Mouse (Mus musculus): ENCODE data around the gene Dop1b. TPM values are rescaled to one million over a fixed set of nuclear protein-coding genes. Genes with fewer than 3 reads are reported as not detected.

The Dop1b gene
- polyA plus RNA-seq, 1 experiment from 2014 or later = 8.9 TPM

DNA sequence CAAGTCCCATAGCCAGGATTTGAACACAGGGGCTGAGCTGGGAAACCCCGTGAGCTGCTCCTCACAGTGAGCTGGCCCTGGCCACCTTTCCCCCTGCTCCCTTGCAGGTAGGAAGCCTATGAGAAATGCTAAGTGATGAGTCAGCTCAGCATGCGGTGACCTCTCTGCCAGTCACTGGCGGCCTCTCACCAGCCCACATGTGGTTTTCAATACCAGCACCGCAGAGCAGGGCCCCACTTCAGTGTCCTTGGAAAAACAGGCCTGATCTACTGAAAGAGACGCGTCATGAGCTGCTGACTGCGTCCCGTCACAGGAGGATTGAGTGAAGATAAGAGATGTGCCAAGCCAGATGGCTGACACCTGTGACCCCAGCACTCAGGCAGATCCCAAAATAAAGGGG is 34.7 kb downstream of the Dop1b start:
- Histone ChIP-seq H3K4me1 (no peaks in the 10 kb centered on the region), H3K9me3 (replicated peaks) (no peaks in the 10 kb centered on the region), H3K36me3 (no peaks in the 10 kb centered on the region), H3K27me3 (ENCODE audit: low read depth, poor library complexity, severe bottlenecking) (no peaks in the 10 kb centered on the region), H3K4me3 (no peak overlapping the region), H3K27ac (replicated peaks) (no peak overlapping the region)
- WGBS = 68% methylated on average over 8 of the region's 8 CpGs
- DNase-seq (ENCODE audit: low spot score) = no peak

DNA sequence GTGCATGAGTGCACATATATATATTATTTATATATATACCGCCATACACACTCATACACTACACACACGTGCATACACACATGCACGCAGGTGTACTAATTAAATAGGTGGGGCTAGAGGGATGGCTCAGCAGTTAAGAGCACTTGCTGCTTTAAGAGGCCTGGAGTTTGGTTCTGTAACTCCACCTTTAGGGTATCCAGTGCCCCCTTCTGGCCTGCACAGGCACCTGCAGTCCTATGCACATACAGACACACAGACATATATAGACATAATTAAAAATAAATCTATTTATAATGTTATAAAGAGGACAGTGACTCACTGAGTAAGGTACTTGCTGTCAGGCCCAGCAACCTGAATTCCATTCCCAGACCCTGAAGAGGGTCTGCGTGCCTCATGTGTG is 35.3 kb downstream of the Dop1b start:
- Histone ChIP-seq H3K4me3 (no peak overlapping the region), H3K27ac (replicated peaks) (no peak overlapping the region), H3K27me3 (ENCODE audit: low read depth, poor library complexity, severe bottlenecking) (no peaks in the 10 kb centered on the region), H3K9me3 (replicated peaks) (no peaks in the 10 kb centered on the region), H3K36me3 (no peaks in the 10 kb centered on the region), H3K4me1 (no peaks in the 10 kb centered on the region)
- WGBS = 89% methylated on average over 4 of the region's 4 CpGs
- DNase-seq (ENCODE audit: low spot score) = no peak

DNA sequence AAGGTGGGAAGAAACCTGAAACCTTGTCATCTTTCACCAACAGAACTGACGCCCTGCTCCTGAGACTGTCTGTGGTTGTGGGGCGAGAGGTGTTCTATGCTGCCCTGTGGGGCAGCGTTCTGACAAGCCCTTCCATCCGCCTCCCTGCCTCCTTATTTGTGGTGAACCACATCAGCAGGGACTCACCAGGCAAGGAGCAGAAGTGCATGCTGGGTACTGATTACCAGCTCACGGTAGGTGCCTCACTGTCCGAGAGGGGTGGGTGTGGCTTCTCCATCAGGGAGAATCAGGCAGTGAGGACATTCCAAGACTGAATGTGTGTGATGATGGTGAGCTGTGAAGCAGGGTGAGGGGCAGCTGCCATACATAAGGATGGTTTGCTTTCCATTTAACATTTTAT is 35.7 kb downstream of the Dop1b start:
- H3K4me3 ChIP-seq = no peak overlapping the region

DNA sequence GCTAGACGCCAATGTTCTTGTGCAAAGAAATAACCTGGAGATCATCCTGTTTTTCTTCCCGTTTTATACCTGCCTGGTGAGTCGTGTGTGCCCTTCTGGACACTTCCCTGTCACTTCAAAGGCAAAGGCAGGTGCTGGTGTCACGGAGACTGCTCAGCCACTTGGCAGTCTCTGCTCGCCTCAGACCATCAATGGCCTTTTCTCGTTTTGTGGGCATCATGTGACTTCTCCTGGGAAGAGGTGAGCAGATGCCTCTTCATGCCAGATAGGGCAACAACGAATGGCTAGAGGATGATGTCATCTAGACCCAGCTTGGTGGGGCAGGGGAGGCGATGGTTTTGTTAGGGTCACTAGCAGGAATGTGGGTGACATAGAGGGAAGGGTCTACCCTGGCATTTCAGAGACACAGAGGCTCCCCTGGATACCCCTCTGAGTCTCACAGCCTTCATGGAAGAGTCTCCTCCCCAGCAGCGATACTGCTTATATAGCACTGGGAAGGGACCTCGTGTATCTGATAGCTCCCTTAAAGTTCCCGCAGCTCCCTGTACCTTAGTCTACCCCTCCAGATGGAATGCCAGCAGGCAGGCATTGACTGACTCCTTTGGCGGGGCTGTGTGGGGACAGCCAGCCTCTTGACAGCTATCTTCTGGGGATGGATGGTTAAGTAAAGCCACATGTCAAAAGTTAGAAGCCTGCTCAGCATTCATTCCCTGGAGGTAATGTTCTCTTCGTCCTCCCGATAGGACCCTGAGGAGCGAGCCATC is 37.6 kb downstream of the Dop1b start:
- Histone ChIP-seq H3K27me3 (ENCODE audit: low read depth, poor library complexity, severe bottlenecking) (no peaks in the 10 kb centered on the region), H3K4me1 (no peaks in the 10 kb centered on the region), H3K27ac (replicated peaks) (no peak overlapping the region), H3K36me3 (peaks cover 4% of the 10 kb centered on the region; the same call in 1 of the 2 replicates), H3K4me3 (no peak overlapping the region), H3K9me3 (replicated peaks) (no peaks in the 10 kb centered on the region)
- DNase-seq (ENCODE audit: low spot score) = no peak
- 80% methylated on average over 15 of the region's 15 CpGs for WGBS

More for the DNA sequence above, 35.7 kb downstream of the Dop1b start:
- Histone ChIP-seq H3K9me3 (replicated peaks) (no peaks in the 10 kb centered on the region), H3K4me1 (no peaks in the 10 kb centered on the region), H3K27me3 (ENCODE audit: low read depth, poor library complexity, severe bottlenecking) (no peaks in the 10 kb centered on the region), H3K36me3 (no peaks in the 10 kb centered on the region), H3K27ac (replicated peaks) (no peak overlapping the region)
- 73% methylated on average over 6 of the region's 6 CpGs for WGBS
- DNase-seq (ENCODE audit: low spot score) = no peak

DNA sequence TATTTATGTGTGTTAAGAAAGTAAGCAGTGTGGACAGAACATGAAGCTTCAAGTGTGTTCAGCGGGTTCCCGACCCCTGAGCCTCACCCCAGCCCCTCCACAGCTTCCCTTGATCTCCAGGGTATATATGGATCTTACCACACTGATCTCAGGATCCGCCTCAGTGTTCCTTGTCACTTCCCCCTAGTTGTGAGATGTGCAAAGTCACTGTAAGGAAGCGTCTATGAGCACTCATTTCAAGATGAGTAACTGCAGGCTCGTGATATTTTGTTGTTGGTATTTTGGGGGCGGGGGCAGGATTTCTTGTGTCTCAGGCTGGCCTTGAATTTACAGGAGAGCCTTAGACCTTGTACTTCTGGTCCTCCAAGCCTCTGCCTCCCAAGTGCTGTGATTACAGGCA is 38.8 kb downstream of the Dop1b start:
- no peak for DNase-seq (ENCODE audit: low spot score)
- H3K27ac ChIP-seq (replicated peaks) = no peak overlapping the region

DNA sequence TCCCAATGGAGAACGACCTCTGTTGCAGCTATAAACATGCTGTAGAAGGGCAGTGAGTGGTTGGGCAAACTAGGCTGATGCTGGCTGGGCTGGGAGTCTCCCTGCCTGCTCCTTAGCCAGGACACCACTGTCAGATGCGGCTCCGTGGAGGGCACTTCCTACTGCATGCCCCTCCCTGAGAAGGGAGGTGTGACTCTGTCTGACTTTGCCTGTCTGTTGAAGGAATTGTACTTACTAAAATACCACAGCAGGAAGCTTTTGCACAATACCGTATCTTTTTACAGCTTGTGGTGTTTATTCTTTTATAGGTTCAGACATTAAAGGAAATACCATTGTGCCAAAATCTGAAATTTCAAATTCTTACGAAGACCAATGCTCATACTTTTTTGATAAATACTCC is 40.1 kb downstream of the Dop1b start:
- no peaks in the 10 kb centered on the region for H3K27me3 ChIP-seq (ENCODE audit: low read depth, poor library complexity, severe bottlenecking)
- H3K27ac ChIP-seq (replicated peaks) = no peak overlapping the region
- H3K4me1 ChIP-seq = no peaks in the 10 kb centered on the region
- peaks cover 4% of the 10 kb centered on the region; the same call in 1 of the 2 replicates for H3K36me3 ChIP-seq
- 70% methylated on average over 5 of the region's 5 CpGs for WGBS
- no peak for DNase-seq (ENCODE audit: low spot score)
- no peak overlapping the region for H3K4me3 ChIP-seq
- no peaks in the 10 kb centered on the region for H3K9me3 ChIP-seq (replicated peaks)

More for the DNA sequence above, 38.8 kb downstream of the Dop1b start:
- no peaks in the 10 kb centered on the region for H3K4me1 ChIP-seq
- H3K27me3 ChIP-seq (ENCODE audit: low read depth, poor library complexity, severe bottlenecking) = no peaks in the 10 kb centered on the region
- H3K4me3 ChIP-seq = no peak overlapping the region
- no peaks in the 10 kb centered on the region for H3K9me3 ChIP-seq (replicated peaks)
- peaks cover 4% of the 10 kb centered on the region; the same call in 1 of the 2 replicates for H3K36me3 ChIP-seq
- WGBS = 81% methylated on average over 6 of the region's 6 CpGs

DNA sequence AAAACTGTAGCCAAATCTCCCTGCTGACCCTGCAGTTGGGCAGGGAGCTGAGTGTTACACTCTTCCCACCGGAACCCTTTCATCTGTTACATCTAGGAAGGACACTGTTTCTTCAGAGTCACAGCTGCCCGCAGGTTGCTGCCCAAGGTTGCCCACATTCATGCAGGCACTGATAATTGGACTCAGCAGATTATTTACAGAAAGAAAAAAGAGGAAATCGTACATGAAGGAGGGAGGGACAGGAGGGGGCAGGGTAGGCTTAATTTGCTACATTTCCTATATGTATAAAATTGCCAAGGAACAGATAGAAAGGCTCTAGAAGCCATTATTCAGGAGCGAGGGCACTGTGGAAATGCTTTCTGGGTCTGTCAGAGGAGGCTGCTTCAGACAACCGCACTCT is 44.9 kb downstream of the Dop1b start:
- 95% methylated on average over 5 of the region's 5 CpGs for WGBS
- Histone ChIP-seq H3K4me1 (no peaks in the 10 kb centered on the region), H3K27ac (replicated peaks) (no peak overlapping the region), H3K27me3 (ENCODE audit: low read depth, poor library complexity, severe bottlenecking) (no peaks in the 10 kb centered on the region), H3K36me3 (peaks cover 17% of the 10 kb centered on the region), H3K9me3 (replicated peaks) (no peaks in the 10 kb centered on the region), H3K4me3 (no peak overlapping the region)
- no peak for DNase-seq (ENCODE audit: low spot score)

DNA sequence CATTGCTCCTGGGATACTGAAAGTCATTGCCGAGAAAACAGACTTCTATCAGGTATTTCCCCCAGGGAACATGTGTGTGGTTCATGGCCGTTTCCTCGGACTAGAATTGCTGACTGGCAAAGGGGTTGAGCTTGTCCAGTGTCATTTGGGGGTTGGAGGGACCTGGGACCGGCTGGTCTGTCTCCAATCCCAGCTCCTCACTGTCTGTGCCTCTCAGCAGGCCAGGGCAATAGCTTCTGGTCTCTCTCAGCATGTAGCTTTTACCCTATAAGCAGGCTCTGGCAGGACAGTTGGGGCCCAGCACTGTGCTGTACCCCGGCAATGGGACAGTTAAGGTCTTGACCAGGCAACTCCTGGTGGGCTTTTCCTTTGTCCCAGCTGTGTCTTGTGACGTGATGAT is 51.7 kb downstream of the Dop1b start:
- Histone ChIP-seq H3K27me3 (ENCODE audit: low read depth, poor library complexity, severe bottlenecking) (no peaks in the 10 kb centered on the region), H3K4me3 (no peak overlapping the region), H3K9me3 (replicated peaks) (no peaks in the 10 kb centered on the region), H3K27ac (replicated peaks) (no peak overlapping the region), H3K4me1 (no peaks in the 10 kb centered on the region), H3K36me3 (peaks cover 15% of the 10 kb centered on the region)
- no peak for DNase-seq (ENCODE audit: low spot score)
- WGBS = 82% methylated on average over 6 of the region's 6 CpGs

DNA sequence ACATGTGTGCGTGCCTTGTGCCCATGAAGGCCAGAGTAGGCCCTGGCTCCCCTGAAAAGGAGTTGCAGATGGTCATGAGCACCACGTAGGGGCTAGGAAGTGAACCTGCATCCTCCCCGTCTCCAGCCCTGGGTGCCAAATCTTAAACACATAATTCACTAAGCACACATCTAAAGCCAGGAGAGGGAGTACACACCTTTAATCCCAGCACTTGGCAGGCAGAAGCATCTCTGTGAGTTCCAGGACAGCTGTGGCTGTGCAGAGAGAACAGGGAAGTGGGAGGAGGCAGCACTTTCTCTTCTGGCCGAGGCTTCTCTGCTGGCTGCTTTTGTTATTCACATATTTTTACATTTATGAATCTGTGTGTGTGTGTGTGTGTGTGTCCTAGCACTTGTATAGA is 52.9 kb downstream of the Dop1b start:
- H3K9me3 ChIP-seq (replicated peaks) = no peaks in the 10 kb centered on the region
- no peaks in the 10 kb centered on the region for H3K4me1 ChIP-seq
- no peak overlapping the region for H3K27ac ChIP-seq (replicated peaks)
- no peak for DNase-seq (ENCODE audit: low spot score)
- peaks cover 17% of the 10 kb centered on the region; the same call in 1 of the 2 replicates for H3K36me3 ChIP-seq
- no peaks in the 10 kb centered on the region for H3K27me3 ChIP-seq (ENCODE audit: low read depth, poor library complexity, severe bottlenecking)
- H3K4me3 ChIP-seq = no peak overlapping the region
- 82% methylated on average over 4 of the region's 4 CpGs for WGBS

DNA sequence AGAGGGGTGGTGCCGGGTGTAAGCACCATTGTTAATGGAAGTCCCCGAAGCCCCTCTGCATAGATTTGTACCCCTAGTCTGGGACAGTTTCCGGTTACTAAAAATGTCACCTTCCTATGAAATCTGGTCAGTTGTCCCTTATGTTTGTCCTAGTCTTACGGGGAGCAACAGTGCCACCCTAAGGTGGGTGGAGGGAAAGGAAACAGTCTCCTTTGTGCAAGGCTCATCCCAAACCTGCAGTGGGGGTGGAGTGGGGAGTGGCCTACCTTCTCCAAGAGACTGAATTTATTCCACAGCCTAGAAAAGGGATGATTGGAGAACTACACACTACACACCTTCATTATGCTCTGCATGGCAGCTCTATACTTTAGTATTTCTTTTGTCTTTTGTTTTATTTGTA is 55.3 kb downstream of the Dop1b start:
- 0 out of 2 replicates have a peak, but pooled peaks cover 3% of the 10 kb centered on the region for H3K4me1 ChIP-seq
- no peaks in the 10 kb centered on the region for H3K9me3 ChIP-seq (replicated peaks)
- peak; percentile 26 for DNase-seq (ENCODE audit: low spot score)
- no peaks in the 10 kb centered on the region for H3K27me3 ChIP-seq (ENCODE audit: low read depth, poor library complexity, severe bottlenecking)
- 60% methylated on average over 4 of the region's 4 CpGs for WGBS
- no peak overlapping the region for H3K27ac ChIP-seq (replicated peaks)
- H3K4me3 ChIP-seq = no peak overlapping the region
- peaks cover 20% of the 10 kb centered on the region for H3K36me3 ChIP-seq

DNA sequence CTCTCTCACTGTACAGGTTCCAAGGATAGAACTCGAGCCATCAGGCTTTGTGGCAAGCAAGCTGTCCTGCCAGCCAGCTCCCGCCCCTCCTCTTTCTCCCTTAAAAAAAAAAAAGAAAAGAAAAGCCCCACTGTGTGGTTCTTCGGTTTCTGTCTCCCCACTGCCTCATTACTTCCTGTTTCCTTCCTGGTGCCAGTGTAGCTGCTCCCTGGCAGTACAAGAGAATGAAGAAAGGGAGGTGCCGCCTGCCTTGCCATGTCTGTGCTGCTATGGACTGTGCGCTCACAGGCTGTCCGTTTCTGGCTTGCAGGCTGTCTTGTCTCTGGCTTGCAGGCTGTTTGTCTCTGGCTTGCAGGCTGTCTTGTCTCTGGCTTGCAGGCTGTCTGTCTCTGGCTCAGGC is 55.8 kb downstream of the Dop1b start:
- Histone ChIP-seq H3K4me1 (0 out of 2 replicates have a peak, but pooled peaks cover 3% of the 10 kb centered on the region), H3K36me3 (peaks cover 14% of the 10 kb centered on the region), H3K27me3 (ENCODE audit: low read depth, poor library complexity, severe bottlenecking) (no peaks in the 10 kb centered on the region), H3K4me3 (no peak overlapping the region), H3K9me3 (replicated peaks) (no peaks in the 10 kb centered on the region), H3K27ac (replicated peaks) (no peak overlapping the region)
- DNase-seq (ENCODE audit: low spot score) = no peak
- WGBS = 74% methylated on average over 6 of the region's 6 CpGs

DNA sequence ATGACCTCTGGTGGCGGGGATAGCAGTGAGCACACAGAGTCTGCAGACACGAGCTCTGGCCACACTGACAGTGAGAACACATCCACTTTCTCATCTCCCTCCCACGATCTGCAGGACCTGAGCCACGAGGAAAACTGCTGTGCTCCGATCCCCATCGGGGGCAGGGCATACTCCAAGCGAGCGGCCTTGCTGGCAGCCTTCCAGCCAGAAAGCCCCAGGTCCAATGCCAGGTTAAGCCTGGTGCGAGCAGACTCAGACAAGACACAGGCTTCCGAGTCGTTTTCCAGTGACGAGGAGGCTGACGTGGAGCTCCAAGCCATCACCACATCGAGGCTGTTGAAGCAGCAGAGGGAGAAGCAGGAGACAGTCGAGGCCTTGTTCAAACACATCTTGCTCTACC is 57.9 kb downstream of the Dop1b start:
- Histone ChIP-seq H3K27ac (replicated peaks) (no peak overlapping the region), H3K4me1 (0 out of 2 replicates have a peak, but pooled peaks cover 3% of the 10 kb centered on the region), H3K9me3 (replicated peaks) (no peaks in the 10 kb centered on the region), H3K36me3 (peaks cover 20% of the 10 kb centered on the region), H3K4me3 (no peak overlapping the region), H3K27me3 (ENCODE audit: low read depth, poor library complexity, severe bottlenecking) (no peaks in the 10 kb centered on the region)
- DNase-seq (ENCODE audit: low spot score) = no peak
- WGBS = 86% methylated on average over 15 of the region's 15 CpGs

DNA sequence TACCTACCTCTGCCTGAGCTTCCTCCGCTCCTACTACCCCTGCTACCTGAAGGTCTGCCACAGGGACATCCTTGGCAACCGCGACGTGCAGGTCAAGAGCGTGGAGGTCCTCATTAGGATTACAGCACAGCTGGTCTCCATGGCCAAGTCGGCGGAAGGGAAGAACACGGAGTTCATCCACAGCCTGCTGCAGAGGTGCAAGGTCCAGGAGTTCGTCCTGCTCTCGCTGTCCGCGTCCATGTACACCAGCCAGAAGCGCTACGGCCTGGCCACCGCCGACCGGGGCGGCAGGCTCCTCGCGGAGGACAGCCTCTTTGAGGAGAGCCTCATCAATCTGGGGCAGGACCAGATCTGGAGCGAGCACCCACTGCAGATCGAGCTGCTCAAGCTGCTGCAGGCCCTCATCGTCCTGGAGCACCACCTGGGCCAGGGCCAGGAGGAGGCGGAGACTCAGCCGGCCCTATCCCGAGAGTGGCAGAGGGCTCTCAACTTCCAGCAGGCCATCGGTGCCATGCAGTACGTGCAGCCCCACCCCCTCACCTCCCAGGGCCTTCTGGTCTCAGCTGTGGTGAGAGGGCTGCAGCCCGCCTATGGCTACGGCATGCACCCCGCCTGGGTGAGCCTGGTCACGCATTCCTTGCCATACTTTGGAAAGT is 58.7 kb downstream of the Dop1b start:
- H3K27me3 ChIP-seq (ENCODE audit: low read depth, poor library complexity, severe bottlenecking) = no peaks in the 10 kb centered on the region
- WGBS = 75% methylated on average over 32 of the region's 32 CpGs
- 0 out of 2 replicates have a peak, but pooled peaks cover 3% of the 10 kb centered on the region for H3K4me1 ChIP-seq
- H3K27ac ChIP-seq (replicated peaks) = no peak overlapping the region; the same call in 1 of the 2 replicates
- DNase-seq (ENCODE audit: low spot score) = no peak
- no peaks in the 10 kb centered on the region for H3K9me3 ChIP-seq (replicated peaks)
- no peak overlapping the region for H3K4me3 ChIP-seq
- peaks cover 20% of the 10 kb centered on the region for H3K36me3 ChIP-seq
